Mouse (Mus musculus): ENCODE measurements around the gene Hecw2. TPM values are rescaled to one million over a fixed set of nuclear protein-coding genes. Genes with fewer than 3 reads are reported as not detected.

Hecw2 gene
- polyA plus RNA-seq (2014; fragmentation: Nextera tagmentation; extraction: Ambion mirVana), result 2.3 and 2.9 TPM in 2 replicates

GRCm38 (mm10) chr1:54194954-54195305 is at the start of gene Hecw2:
TSS of gene Hecw2 (minus strand) at chr1:54195168.
- Histone ChIP-seq H3K4me2 (ENCODE audit: low read depth, low read length, severe bottlenecking) (peak within 1 kb of the TSS; percentile 85), H3K27ac (ENCODE audit: low read depth, low read length) (no peak within 1 kb of the TSS), H3K9me3 (ENCODE audit: control insufficient read depth, low read length) (no peaks in the 10 kb centered on the region), H3K36me3 (ENCODE audit: control insufficient read depth, insufficient read depth, low read length) (no peaks in the 10 kb centered on the region), H3K9ac (ENCODE audit: low read length) (peak within 1 kb of the TSS; percentile 75), H3K4me3 (ENCODE audit: low read depth, low read length) (peak within 1 kb of the TSS; percentile 74), H3K27me3 (ENCODE audit: control insufficient read depth, insufficient read depth, low read length) (peaks cover 6% of the 10 kb centered on the region), H3K4me1 (replicated peaks; ENCODE audit: control insufficient read depth, insufficient read depth, low read length) (no peaks in the 10 kb centered on the region)
- DNase-seq (ENCODE audit: low spot score), result no peak
- peak; percentile 81 for ATAC-seq (replicated peaks; ENCODE audit: low FRiP score)
- WGBS, result 0% methylated on average over 38 of the region's 38 CpGs

DNA sequence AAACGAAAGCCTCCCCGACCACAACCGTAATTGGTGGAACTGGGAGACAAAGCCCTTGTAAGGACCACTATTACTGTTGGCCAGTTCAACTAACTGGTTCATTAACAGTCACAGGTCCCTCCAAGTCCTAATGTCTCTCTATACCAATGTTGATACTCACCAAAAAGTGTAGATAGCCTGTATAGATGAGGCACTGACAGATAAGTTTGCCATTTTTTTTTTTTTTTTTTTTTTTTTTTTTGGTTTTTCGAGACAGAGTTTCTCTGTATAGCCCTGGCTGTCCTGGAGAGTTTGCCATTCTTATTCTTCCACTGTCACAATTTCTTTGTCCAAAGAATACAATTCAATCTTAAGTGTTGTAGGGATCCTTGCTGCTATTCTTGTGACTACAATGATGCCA is 47.8 kb upstream of the Hecw2 start:
- H3K4me2 ChIP-seq (ENCODE audit: low read depth, low read length, severe bottlenecking), result no peak overlapping the region
- ATAC-seq (replicated peaks; ENCODE audit: low FRiP score) (no peak), DNase-seq (ENCODE audit: low spot score) (no peak)
- H3K9ac ChIP-seq (ENCODE audit: low read length), result no peak overlapping the region
- no peaks in the 10 kb centered on the region for H3K36me3 ChIP-seq (ENCODE audit: control insufficient read depth, insufficient read depth, low read length)
- no peaks in the 10 kb centered on the region for H3K27me3 ChIP-seq (ENCODE audit: control insufficient read depth, insufficient read depth, low read length)
- H3K27ac ChIP-seq (ENCODE audit: low read depth, low read length), result no peak overlapping the region
- no peak overlapping the region for H3K4me3 ChIP-seq (ENCODE audit: low read depth, low read length)
- no peaks in the 10 kb centered on the region for H3K4me1 ChIP-seq (replicated peaks; ENCODE audit: control insufficient read depth, insufficient read depth, low read length)
- 93% methylated on average over 4 of the region's 4 CpGs for WGBS
- no peaks in the 10 kb centered on the region for H3K9me3 ChIP-seq (ENCODE audit: control insufficient read depth, low read length)

DNA sequence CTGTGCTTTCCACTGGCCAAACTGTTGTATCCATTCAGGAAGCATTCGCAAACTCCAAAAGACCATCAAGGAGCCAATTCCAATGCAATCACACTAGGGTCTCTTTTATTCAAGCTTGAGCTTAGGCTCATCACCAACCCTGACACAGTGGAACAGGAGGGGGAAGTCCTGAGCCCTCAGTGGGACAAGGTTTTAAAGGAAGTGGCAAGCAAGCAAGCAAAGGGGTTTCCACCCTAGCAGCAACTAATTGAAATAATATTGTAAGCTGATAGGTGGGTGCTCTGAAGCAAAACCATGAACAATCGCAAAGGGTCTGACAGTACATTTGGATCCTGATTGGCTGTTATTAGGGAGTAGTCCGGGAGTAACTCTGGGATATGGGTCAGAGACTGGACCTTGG is 25.3 kb upstream of the Hecw2 start:
- Histone ChIP-seq H3K27me3 (ENCODE audit: control insufficient read depth, insufficient read depth, low read length) (no peaks in the 10 kb centered on the region), H3K4me1 (replicated peaks; ENCODE audit: control insufficient read depth, insufficient read depth, low read length) (no peaks in the 10 kb centered on the region)
- no peak for ATAC-seq (replicated peaks; ENCODE audit: low FRiP score)

DNA sequence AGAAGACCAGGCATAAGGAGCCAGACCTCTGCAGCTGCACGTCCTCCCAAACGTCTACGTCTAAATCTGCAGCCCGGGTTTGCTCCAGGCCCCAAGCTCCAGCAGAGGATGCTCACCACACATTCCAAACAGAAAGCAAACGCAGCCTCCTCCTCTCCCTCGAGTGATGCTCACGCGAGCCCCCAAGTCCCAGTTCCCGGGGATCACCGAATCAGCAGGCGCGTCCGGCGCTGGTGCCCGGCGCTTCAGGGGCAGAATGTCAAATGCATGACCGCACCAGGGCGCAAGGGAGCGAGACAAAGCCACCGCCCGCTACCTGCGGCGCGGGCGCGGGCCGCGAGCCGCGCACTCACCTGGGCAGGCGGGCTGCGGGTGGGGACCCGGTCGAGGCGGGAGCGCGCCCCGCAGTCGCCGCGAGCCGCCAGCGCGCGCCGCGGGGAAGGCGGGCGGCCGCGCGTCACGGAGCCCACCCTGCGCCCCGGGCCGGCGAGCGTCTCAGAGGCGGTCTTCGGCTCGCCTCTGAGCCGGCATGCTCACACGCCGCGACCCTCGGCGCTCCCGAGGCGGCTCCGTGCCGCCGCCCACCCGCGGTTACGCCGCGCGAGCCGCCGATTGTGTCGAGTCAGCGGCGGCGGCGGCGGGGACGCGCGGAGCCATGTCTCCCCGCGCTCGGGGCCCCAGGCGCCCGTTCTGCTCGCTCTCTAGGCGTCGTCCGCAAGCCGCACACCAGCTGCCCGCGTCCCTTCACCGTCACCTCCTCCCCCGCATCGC is 600 bp downstream of the Hecw2 start:
- no peaks in the 10 kb centered on the region for H3K4me1 ChIP-seq (replicated peaks; ENCODE audit: control insufficient read depth, insufficient read depth, low read length)
- peaks cover 6% of the 10 kb centered on the region for H3K27me3 ChIP-seq (ENCODE audit: control insufficient read depth, insufficient read depth, low read length)
- ATAC-seq (replicated peaks; ENCODE audit: low FRiP score), result peak; percentile 88

More for the DNA sequence above, 25.3 kb upstream of the Hecw2 start:
- Histone ChIP-seq H3K36me3 (ENCODE audit: control insufficient read depth, insufficient read depth, low read length) (no peaks in the 10 kb centered on the region), H3K9ac (ENCODE audit: low read length) (no peak overlapping the region), H3K27ac (ENCODE audit: low read depth, low read length) (no peak overlapping the region), H3K4me2 (ENCODE audit: low read depth, low read length, severe bottlenecking) (no peak overlapping the region), H3K9me3 (ENCODE audit: control insufficient read depth, low read length) (no peaks in the 10 kb centered on the region), H3K4me3 (ENCODE audit: low read depth, low read length) (no peak overlapping the region)
- DNase-seq (ENCODE audit: low spot score), result no peak
- WGBS, result 92% methylated on average over 3 of the region's 3 CpGs

DNA sequence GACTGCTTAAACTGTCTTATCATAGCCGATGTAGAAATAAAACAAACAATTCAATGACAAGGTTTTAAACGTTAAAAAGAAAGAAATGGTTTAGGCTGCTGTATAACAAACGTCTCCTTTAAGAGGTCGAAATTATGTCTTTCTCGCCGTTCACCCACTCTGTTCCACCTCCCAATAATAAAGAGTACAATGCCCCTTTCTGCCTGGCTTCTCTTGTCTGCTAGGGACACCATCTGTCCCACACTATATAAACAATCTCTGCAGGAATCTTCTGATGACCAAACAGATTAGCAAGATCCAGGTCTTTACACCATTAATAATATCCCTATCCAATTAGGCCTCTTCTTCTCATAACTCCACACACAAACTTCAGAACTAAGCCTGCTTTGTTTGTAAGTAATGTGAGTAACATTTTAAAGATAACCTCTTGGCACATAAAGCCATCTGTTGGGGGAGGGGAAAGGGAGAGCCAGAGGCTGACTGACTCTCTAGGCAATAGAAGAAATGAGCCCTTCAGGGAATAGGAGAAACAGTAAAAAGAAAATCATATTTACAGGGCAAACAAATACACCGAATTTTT is 1.7 kb downstream of the Hecw2 start:
- Histone ChIP-seq H3K4me3 (ENCODE audit: low read depth, low read length) (no peak overlapping the region), H3K9me3 (ENCODE audit: control insufficient read depth, low read length) (no peaks in the 10 kb centered on the region), H3K27me3 (ENCODE audit: control insufficient read depth, insufficient read depth, low read length) (peaks cover 6% of the 10 kb centered on the region), H3K9ac (ENCODE audit: low read length) (no peak overlapping the region), H3K4me2 (ENCODE audit: low read depth, low read length, severe bottlenecking) (no peak overlapping the region), H3K36me3 (ENCODE audit: control insufficient read depth, insufficient read depth, low read length) (no peaks in the 10 kb centered on the region), H3K4me1 (replicated peaks; ENCODE audit: control insufficient read depth, insufficient read depth, low read length) (no peaks in the 10 kb centered on the region), H3K27ac (ENCODE audit: low read depth, low read length) (no peak overlapping the region)
- no peak for DNase-seq (ENCODE audit: low spot score)
- ATAC-seq (replicated peaks; ENCODE audit: low FRiP score), result no peak
- 34% methylated on average over 7 of the region's 7 CpGs for WGBS

More for the DNA sequence above, 600 bp downstream of the Hecw2 start:
- Histone ChIP-seq H3K4me3 (ENCODE audit: low read depth, low read length) (peak overlapping the region; percentile 74), H3K9ac (ENCODE audit: low read length) (peak overlapping the region; percentile 75), H3K27ac (ENCODE audit: low read depth, low read length) (no peak overlapping the region), H3K36me3 (ENCODE audit: control insufficient read depth, insufficient read depth, low read length) (no peaks in the 10 kb centered on the region), H3K4me2 (ENCODE audit: low read depth, low read length, severe bottlenecking) (peak overlapping the region; percentile 85), H3K9me3 (ENCODE audit: control insufficient read depth, low read length) (no peaks in the 10 kb centered on the region)
- DNase-seq (ENCODE audit: low spot score), result peak; percentile 82
- under 1% methylated on average over 77 of the region's 104 CpGs for WGBS

GRCm38 (mm10) chr1:54187579-54187978 is 7.4 kb downstream of the Hecw2 start:
- Histone ChIP-seq H3K27me3 (ENCODE audit: control insufficient read depth, insufficient read depth, low read length) (no peaks in the 10 kb centered on the region; the same call in 1 of the 2 replicates), H3K9me3 (ENCODE audit: control insufficient read depth, low read length) (no peaks in the 10 kb centered on the region), H3K4me1 (replicated peaks; ENCODE audit: control insufficient read depth, insufficient read depth, low read length) (no peaks in the 10 kb centered on the region), H3K4me3 (ENCODE audit: low read depth, low read length) (no peak overlapping the region), H3K36me3 (ENCODE audit: control insufficient read depth, insufficient read depth, low read length) (no peaks in the 10 kb centered on the region), H3K27ac (ENCODE audit: low read depth, low read length) (no peak overlapping the region), H3K4me2 (ENCODE audit: low read depth, low read length, severe bottlenecking) (no peak overlapping the region), H3K9ac (ENCODE audit: low read length) (no peak overlapping the region)
- ATAC-seq (replicated peaks; ENCODE audit: low FRiP score) (no peak), DNase-seq (ENCODE audit: low spot score) (no peak)
- 93% methylated on average over 4 of the region's 4 CpGs for WGBS

DNA sequence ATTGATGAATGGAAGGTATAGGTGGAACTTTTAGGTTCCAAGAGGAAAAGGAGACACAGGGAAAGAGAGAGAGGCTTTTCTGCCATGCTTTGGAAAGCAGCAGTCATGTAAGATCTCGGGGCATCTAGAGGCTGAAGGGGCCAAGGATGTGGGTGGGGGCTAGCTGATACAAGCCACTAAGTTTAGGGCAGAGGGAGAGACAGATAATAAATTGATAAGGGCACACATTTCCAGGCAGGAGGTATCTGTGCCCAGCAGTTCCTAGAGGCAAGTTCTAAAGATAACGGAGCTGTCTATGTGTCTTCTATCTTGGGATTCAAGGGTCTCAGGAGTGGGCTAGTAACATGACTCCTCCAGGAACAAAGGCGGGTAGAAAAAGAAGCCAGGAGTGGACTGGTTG is 8.6 kb downstream of the Hecw2 start:
- ATAC-seq (replicated peaks; ENCODE audit: low FRiP score) (no peak), DNase-seq (ENCODE audit: low spot score) (no peak)
- H3K9me3 ChIP-seq (ENCODE audit: control insufficient read depth, low read length), result no peaks in the 10 kb centered on the region
- H3K4me3 ChIP-seq (ENCODE audit: low read depth, low read length), result no peak overlapping the region
- H3K36me3 ChIP-seq (ENCODE audit: control insufficient read depth, insufficient read depth, low read length), result no peaks in the 10 kb centered on the region
- no peak overlapping the region for H3K4me2 ChIP-seq (ENCODE audit: low read depth, low read length, severe bottlenecking)
- WGBS, result 56% methylated on average over 3 of the region's 3 CpGs
- no peak overlapping the region for H3K9ac ChIP-seq (ENCODE audit: low read length)
- H3K27me3 ChIP-seq (ENCODE audit: control insufficient read depth, insufficient read depth, low read length), result no peaks in the 10 kb centered on the region
- H3K27ac ChIP-seq (ENCODE audit: low read depth, low read length), result no peak overlapping the region
- H3K4me1 ChIP-seq (replicated peaks; ENCODE audit: control insufficient read depth, insufficient read depth, low read length), result no peaks in the 10 kb centered on the region

DNA sequence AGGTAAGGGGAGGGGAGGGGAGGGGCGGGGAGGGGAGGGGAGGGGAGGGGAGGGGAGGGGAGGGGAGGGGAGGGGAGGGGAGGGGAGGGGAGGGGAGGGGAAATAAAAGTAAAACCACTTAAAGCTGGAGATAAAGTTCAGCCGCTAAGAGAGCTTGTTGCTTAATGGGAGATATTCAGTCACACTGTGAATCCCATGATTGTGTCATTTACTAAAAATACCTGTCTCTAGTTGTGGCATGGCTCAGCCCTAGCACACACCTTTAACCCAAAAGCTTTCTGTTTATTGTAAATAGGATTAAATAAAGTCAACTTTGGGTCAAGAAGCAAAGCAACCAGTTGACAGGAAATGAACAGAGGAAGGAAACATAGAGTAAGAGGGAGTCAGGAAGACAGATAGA is 14.3 kb downstream of the Hecw2 start:
- Histone ChIP-seq H3K4me2 (ENCODE audit: low read depth, low read length, severe bottlenecking) (no peak overlapping the region), H3K4me3 (ENCODE audit: low read depth, low read length) (no peak overlapping the region), H3K27me3 (ENCODE audit: control insufficient read depth, insufficient read depth, low read length) (no peaks in the 10 kb centered on the region), H3K36me3 (ENCODE audit: control insufficient read depth, insufficient read depth, low read length) (no peaks in the 10 kb centered on the region), H3K9me3 (ENCODE audit: control insufficient read depth, low read length) (no peaks in the 10 kb centered on the region), H3K9ac (ENCODE audit: low read length) (no peak overlapping the region), H3K27ac (ENCODE audit: low read depth, low read length) (no peak overlapping the region), H3K4me1 (replicated peaks; ENCODE audit: control insufficient read depth, insufficient read depth, low read length) (no peaks in the 10 kb centered on the region)
- DNase-seq (ENCODE audit: low spot score) (no peak), ATAC-seq (replicated peaks; ENCODE audit: low FRiP score) (no peak)
- WGBS, result 73% methylated on average over 1 of the region's 2 CpGs

DNA sequence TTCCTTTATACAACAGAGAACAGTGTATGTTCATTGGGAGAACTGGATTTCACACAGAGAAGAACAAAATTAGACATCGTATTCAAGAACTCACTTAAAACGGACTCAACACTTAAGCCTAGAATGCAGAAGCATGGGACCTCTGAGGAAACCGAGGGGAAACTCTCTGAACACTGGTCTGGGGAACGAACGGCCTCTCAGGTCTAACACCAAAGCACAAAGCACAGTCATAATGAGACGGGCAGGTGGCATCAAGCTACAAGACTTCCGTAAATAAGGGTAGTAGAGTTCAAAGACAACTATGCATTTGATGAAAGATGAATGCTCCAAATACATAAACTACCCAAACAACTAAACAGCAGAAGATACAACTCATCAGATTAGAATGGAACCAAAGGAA is 15.8 kb downstream of the Hecw2 start:
- H3K27ac ChIP-seq (ENCODE audit: low read depth, low read length), result no peak overlapping the region
- DNase-seq (ENCODE audit: low spot score) (no peak), ATAC-seq (replicated peaks; ENCODE audit: low FRiP score) (no peak)
- H3K9ac ChIP-seq (ENCODE audit: low read length), result no peak overlapping the region
- no peaks in the 10 kb centered on the region for H3K36me3 ChIP-seq (ENCODE audit: control insufficient read depth, insufficient read depth, low read length)
- H3K27me3 ChIP-seq (ENCODE audit: control insufficient read depth, insufficient read depth, low read length), result no peaks in the 10 kb centered on the region
- no peak overlapping the region for H3K4me3 ChIP-seq (ENCODE audit: low read depth, low read length)
- WGBS, result 89% methylated on average over 7 of the region's 7 CpGs
- no peaks in the 10 kb centered on the region for H3K4me1 ChIP-seq (replicated peaks; ENCODE audit: control insufficient read depth, insufficient read depth, low read length)
- H3K4me2 ChIP-seq (ENCODE audit: low read depth, low read length, severe bottlenecking), result no peak overlapping the region
- no peaks in the 10 kb centered on the region for H3K9me3 ChIP-seq (ENCODE audit: control insufficient read depth, low read length)

All from forebrain, embryonic 11.5 days (tissue).